Mouse (Mus musculus): Measurements from ENCODE around the gene Zfp39. TPM values are rescaled to one million over a fixed set of nuclear protein-coding genes. Genes with fewer than 3 reads are reported as not detected.
A peak's percentile ranks its signal among the peaks of the same experiment; 100 is the strongest.

Gene Zfp39
- total and polyA plus RNA-seq, 3 experiments: 0.88 to 3.7 (median 2.9) TPM

DNA sequence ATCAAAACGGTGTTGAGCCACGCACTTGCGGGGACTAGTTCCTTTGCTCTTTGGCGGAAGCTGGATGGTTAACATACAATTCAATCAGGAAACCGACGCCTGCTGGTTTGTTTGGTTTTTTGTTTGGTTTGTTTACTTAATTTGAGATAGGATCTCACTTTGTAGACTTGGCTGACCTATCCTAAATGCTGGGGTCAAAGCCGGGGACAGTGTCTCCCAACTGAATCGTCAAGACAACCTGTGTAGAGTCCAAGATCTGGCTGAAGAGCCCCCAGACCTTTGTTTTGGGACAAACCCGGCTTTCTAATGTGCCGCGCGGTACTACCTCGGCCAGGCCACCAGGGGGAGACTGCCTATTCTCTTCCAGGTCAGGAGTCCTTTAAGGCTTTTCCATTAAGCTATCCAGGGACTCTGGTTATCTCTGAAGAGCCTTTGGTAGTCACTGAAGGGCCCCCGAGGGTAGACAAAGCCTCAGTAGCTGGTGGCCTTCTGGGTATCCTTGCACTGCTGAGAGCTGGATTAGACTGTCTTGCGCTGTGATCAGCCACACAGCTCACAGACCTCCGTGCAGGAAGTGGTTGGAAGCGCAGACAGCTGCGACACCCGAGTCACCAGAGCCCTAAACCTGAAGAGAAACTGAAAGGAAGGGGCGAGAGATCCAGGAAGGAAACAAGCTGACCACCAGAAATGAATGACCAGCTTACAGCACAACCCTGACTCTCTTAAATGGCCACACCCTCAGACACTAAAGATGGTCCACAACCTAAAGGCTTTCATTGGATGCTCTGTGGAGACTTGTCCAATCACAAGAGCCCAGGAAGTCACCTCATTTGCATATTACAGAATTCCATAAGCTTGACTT is 24.0 kb upstream of the Zfp39 start:
- H3K4me3 ChIP-seq: peak overlapping the region; percentile 49
- DNase-seq: peak; percentile 72 to 75
- no peaks in the 10 kb centered on the region for H3K27me3 ChIP-seq (ENCODE audit: control insufficient read depth, insufficient read depth, low read length)
- no peaks in the 10 kb centered on the region for H3K79me2 ChIP-seq (replicated peaks; ENCODE audit: control insufficient read depth, insufficient read depth, low read length)
- H3K27ac ChIP-seq: peak overlapping the region; percentile 72
- TF ChIP-seq CTCF (IDR thresholded peaks at IDR 0.05): peak; percentile 91
- TF ChIP-seq POLR2A (IDR thresholded peaks at IDR 0.05; ENCODE audit: insufficient read depth, low read depth, low read length): peak; percentile 63
- 0 out of 2 replicates have a peak, but pooled peaks have one; percentile 3 for TF ChIP-seq EP300 (IDR thresholded peaks at IDR 0.05; ENCODE audit: insufficient read depth, low read depth, low read length)
- no peaks in the 10 kb centered on the region for H3K36me3 ChIP-seq (ENCODE audit: control insufficient read depth, insufficient read depth, low read length)
- H3K4me1 ChIP-seq (ENCODE audit: control insufficient read depth, insufficient read depth, low read length): peaks cover 3% of the 10 kb centered on the region
- 13% methylated on average over 20 of the region's 20 CpGs for WGBS
- peak overlapping the region; percentile 60 for H3K9ac ChIP-seq (ENCODE audit: low read depth, low read length)
- intact Hi-C loops (cut with DNase I): loop anchor here (2.0 to 5.0 kb wide), 2 partner anchors 27 to 369 kb away; partner anchors contain the start of genes Hist3h2a and Trim17

DNA sequence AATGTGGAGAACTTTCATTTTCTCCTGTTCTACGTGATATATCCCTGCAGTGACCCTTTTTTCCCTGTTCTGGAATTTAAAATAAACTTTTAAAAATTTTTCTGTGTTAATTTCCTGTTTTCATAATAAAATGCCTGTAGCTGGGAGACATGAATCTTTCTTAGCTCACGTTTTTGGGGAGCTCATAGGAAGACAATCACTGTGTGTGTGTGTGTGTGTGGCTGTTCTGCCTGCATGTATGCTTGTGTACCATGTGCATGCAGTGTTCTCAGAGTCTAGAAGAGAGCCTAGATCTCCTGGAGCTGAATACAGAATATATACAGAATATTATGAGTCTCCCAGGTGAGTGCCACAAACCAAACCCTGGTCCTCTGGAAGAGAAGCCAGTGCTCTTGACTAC is 23.0 kb upstream of the Zfp39 start:
- 62% methylated on average over 2 of the region's 2 CpGs for WGBS
- no peak overlapping the region for H3K27ac ChIP-seq

DNA sequence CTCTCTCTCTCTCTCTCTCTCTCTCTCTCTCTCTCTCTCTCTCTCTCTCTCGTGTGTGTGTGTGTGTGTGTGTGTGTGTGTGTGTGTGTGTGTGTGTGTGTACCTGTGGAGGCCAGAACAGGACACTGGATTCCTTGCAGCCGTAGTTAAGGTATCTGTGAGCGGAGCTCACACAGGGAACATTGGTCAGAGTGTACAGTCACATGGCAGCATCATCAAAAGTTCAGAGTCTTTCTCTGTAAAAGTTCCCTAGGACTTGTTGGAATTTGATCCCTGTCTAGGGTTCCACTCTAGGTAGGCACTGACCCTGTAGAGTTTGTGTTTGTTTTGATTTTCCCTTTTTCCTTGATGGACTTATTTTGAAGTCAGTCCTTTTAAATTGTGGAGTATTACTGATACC is 22.6 kb upstream of the Zfp39 start:
- peaks cover 3% of the 10 kb centered on the region for H3K4me1 ChIP-seq (ENCODE audit: control insufficient read depth, insufficient read depth, low read length)
- H3K36me3 ChIP-seq (ENCODE audit: control insufficient read depth, insufficient read depth, low read length): no peaks in the 10 kb centered on the region
- DNase-seq: no peak
- no peak overlapping the region for H3K9ac ChIP-seq (ENCODE audit: low read depth, low read length)
- TF ChIP-seq CTCF (IDR thresholded peaks at IDR 0.05) (no peak), EP300 (IDR thresholded peaks at IDR 0.05; ENCODE audit: insufficient read depth, low read depth, low read length) (no peak), POLR2A (IDR thresholded peaks at IDR 0.05; ENCODE audit: insufficient read depth, low read depth, low read length) (no peak)
- no peak overlapping the region for H3K4me3 ChIP-seq
- no peaks in the 10 kb centered on the region for H3K27me3 ChIP-seq (ENCODE audit: control insufficient read depth, insufficient read depth, low read length)
- no peak overlapping the region for H3K27ac ChIP-seq
- H3K79me2 ChIP-seq (replicated peaks; ENCODE audit: control insufficient read depth, insufficient read depth, low read length): no peaks in the 10 kb centered on the region
- intact Hi-C loops (cut with DNase I): loop anchor here (5.0 kb wide), 1 partner anchor 371 kb away; no protein-coding TSS in a partner anchor
- 87% methylated on average over 2 of the region's 3 CpGs for WGBS

More for the DNA sequence above, 23.0 kb upstream of the Zfp39 start:
- Histone ChIP-seq H3K36me3 (ENCODE audit: control insufficient read depth, insufficient read depth, low read length) (no peaks in the 10 kb centered on the region), H3K4me3 (no peak overlapping the region), H3K27me3 (ENCODE audit: control insufficient read depth, insufficient read depth, low read length) (no peaks in the 10 kb centered on the region), H3K4me1 (ENCODE audit: control insufficient read depth, insufficient read depth, low read length) (peaks cover 3% of the 10 kb centered on the region), H3K79me2 (replicated peaks; ENCODE audit: control insufficient read depth, insufficient read depth, low read length) (no peaks in the 10 kb centered on the region), H3K9ac (ENCODE audit: low read depth, low read length) (no peak overlapping the region)
- DNase-seq: no peak
- TF ChIP-seq POLR2A (IDR thresholded peaks at IDR 0.05; ENCODE audit: insufficient read depth, low read depth, low read length) (no peak), EP300 (IDR thresholded peaks at IDR 0.05; ENCODE audit: insufficient read depth, low read depth, low read length) (no peak), CTCF (IDR thresholded peaks at IDR 0.05) (no peak)
- intact Hi-C loops (cut with DNase I): loop anchor here (5.0 kb wide), 1 partner anchor 370 kb away; no protein-coding TSS in a partner anchor

DNA sequence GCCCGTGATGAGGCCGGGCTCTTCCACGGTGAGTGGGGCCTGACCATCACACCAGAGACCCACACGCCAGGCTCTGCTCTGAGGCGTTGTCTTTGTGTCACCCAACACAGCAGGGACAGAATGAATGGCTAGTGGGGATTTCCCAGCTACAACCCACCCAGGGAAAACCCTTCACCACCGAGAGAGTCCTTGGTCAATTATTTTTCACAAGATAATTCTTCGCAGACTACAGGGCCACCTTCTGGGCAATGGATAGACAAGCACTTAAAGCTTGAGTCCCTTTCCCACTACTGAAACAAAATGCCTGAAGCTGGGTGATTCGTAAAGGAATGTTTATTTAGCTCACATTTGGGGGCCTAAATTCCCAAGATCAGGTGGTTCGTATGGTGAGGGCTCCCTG is 18.4 kb upstream of the Zfp39 start:
- no peaks in the 10 kb centered on the region for H3K79me2 ChIP-seq (replicated peaks; ENCODE audit: control insufficient read depth, insufficient read depth, low read length)
- 81% methylated on average over 9 of the region's 9 CpGs for WGBS
- DNase-seq: no peak
- H3K27ac ChIP-seq: no peak overlapping the region
- no peaks in the 10 kb centered on the region for H3K4me1 ChIP-seq (ENCODE audit: control insufficient read depth, insufficient read depth, low read length)
- H3K9ac ChIP-seq (ENCODE audit: low read depth, low read length): no peak overlapping the region
- TF ChIP-seq EP300 (IDR thresholded peaks at IDR 0.05; ENCODE audit: insufficient read depth, low read depth, low read length) (no peak), CTCF (IDR thresholded peaks at IDR 0.05) (no peak), POLR2A (IDR thresholded peaks at IDR 0.05; ENCODE audit: insufficient read depth, low read depth, low read length) (no peak)
- H3K36me3 ChIP-seq (ENCODE audit: control insufficient read depth, insufficient read depth, low read length): no peaks in the 10 kb centered on the region
- H3K27me3 ChIP-seq (ENCODE audit: control insufficient read depth, insufficient read depth, low read length): peaks cover 3% of the 10 kb centered on the region; the same call in 1 of the 2 replicates
- intact Hi-C loops (cut with DNase I): no loop called here
- H3K4me3 ChIP-seq: no peak overlapping the region

DNA sequence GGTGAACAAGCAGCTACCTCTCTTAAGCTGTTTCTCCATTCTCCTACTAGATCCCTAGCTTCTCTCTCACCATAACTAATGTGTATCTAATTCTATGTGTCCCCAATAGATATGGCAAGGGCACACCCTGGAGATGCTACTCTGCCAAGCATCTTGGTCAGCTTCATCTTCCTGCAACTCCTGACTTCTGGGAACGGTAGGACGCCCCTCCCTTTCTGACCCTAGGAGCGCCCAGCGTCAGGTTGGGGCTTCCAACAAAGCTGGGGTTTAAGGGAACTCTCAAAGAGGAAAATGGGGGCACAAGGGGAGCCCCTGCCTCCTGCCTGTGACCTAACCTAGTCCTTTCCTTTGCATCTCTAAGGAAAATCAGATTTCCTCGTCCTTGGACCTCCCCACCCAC is 14.7 kb upstream of the Zfp39 start:
- intact Hi-C loops (cut with DNase I): no loop called here
- Histone ChIP-seq H3K9ac (ENCODE audit: low read depth, low read length) (no peak overlapping the region), H3K4me1 (ENCODE audit: control insufficient read depth, insufficient read depth, low read length) (no peaks in the 10 kb centered on the region), H3K36me3 (ENCODE audit: control insufficient read depth, insufficient read depth, low read length) (no peaks in the 10 kb centered on the region), H3K4me3 (no peak overlapping the region), H3K79me2 (replicated peaks; ENCODE audit: control insufficient read depth, insufficient read depth, low read length) (no peaks in the 10 kb centered on the region), H3K27me3 (ENCODE audit: control insufficient read depth, insufficient read depth, low read length) (peaks cover 3% of the 10 kb centered on the region; the same call in 1 of the 2 replicates), H3K27ac (no peak overlapping the region)
- 59% methylated on average over 5 of the region's 5 CpGs for WGBS
- DNase-seq: no peak
- TF ChIP-seq EP300 (IDR thresholded peaks at IDR 0.05; ENCODE audit: insufficient read depth, low read depth, low read length) (no peak), POLR2A (IDR thresholded peaks at IDR 0.05; ENCODE audit: insufficient read depth, low read depth, low read length) (no peak), CTCF (IDR thresholded peaks at IDR 0.05) (no peak)
